In the genomic region with DNA sequence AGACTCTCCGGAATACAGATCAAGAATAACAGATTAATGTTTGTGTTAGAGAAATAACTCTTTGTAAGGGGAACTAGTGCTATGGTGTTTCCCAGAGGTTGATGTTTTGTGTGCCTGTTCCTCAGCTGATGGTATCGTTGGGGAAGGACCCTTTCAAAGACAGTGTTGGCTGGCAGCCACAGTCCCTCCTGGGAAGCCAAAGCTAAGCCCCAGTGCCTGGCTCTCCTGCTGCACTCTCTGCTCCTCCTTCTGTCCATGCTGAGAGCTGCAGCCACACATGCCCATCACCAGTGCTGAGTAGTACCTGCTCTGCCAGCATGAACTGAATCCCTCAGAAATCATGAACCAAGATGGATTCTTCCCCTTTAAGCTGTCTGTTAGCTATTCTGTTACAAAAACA, we compare ENCODE assay signal across 19 mouse cellular contexts. TPM values are rescaled to one million over a fixed set of nuclear protein-coding genes. Genes with fewer than 3 reads are reported as not detected.
DNase-seq lines count a peak whose midpoint lies in the region; ATAC-seq and TF ChIP-seq lines count a peak whose summit lies in the region.
"Had no signal": no experiment of that assay in that cellular context is flagged by ENCODE, and none has a peak within 500 bp of the region (broad histone marks: within the 10 kb centered on the region; RNA-seq: fewer than 3 reads in every experiment).

No protein-coding gene starts in this region.

- 0 out of 2 replicates have a peak, but pooled peaks have one; percentile 37 for ATAC-seq in forebrain, embryonic 14.5 days
- ATAC-seq in forebrain, embryonic 16.5 days: no peak
- ATAC-seq in liver, postnatal 0 days: no peak
- ATAC-seq in liver, embryonic 12.5 days: no peak
- ATAC-seq: intestine, embryonic 16.5 days had no signal

- DNase-seq in forebrain, embryonic 14.5 days (ENCODE audit: low spot score): no peak
- DNase-seq in liver, postnatal 0 days: no peak
- DNase-seq in 416B (ENCODE audit: low read depth): peak; percentile 11
- peak; percentile 12 for DNase-seq in ZHBTc4 (ENCODE audit: low read depth, low spot score)
- no peak for DNase-seq in thymus, postnatal 25 days
- DNase-seq in thymus, postnatal 36 days: no peak
- DNase-seq: adrenal gland, postnatal 36 days; cerebellum, adult 8-10 months; layer of hippocampus, adult 9-11 months; thymus, postnatal 4 days had no signal

- no peaks in the 10 kb centered on the region for H3K36me3 ChIP-seq in forebrain, embryonic 14.5 days (ENCODE audit: control insufficient read depth, insufficient read depth, low read length)
- H3K36me3 ChIP-seq in forebrain, embryonic 16.5 days (ENCODE audit: control insufficient read depth, insufficient read depth): no peaks in the 10 kb centered on the region
- H3K36me3 ChIP-seq in liver, postnatal 0 days (replicated peaks; ENCODE audit: insufficient read depth, low read length): no peaks in the 10 kb centered on the region
- H3K36me3 ChIP-seq in liver, embryonic 12.5 days: no peaks in the 10 kb centered on the region
- H3K36me3 ChIP-seq: embryonic facial prominence, embryonic 10.5 days; heart, embryonic 12.5 days; kidney, embryonic 15.5 days had no signal

- no peaks in the 10 kb centered on the region for H3K27me3 ChIP-seq in forebrain, embryonic 14.5 days (replicated peaks; ENCODE audit: control insufficient read depth, insufficient read depth, low read length)
- no peaks in the 10 kb centered on the region for H3K27me3 ChIP-seq in forebrain, embryonic 16.5 days (replicated peaks; ENCODE audit: control insufficient read depth, insufficient read depth, low read length)
- H3K27me3 ChIP-seq in liver, postnatal 0 days (ENCODE audit: insufficient read depth, low read length): no peaks in the 10 kb centered on the region
- no peaks in the 10 kb centered on the region for H3K27me3 ChIP-seq in liver, embryonic 12.5 days (replicated peaks)
- H3K27me3 ChIP-seq: heart, embryonic 12.5 days had no signal

- no peak for TF ChIP-seq EP300 in liver, postnatal 0 days (IDR thresholded peaks at IDR 0.05; ENCODE audit: low read depth)

- no peaks in the 10 kb centered on the region for H3K4me1 ChIP-seq in forebrain, embryonic 14.5 days (ENCODE audit: control insufficient read depth, insufficient read depth, low read length)
- no peaks in the 10 kb centered on the region for H3K4me1 ChIP-seq in forebrain, embryonic 16.5 days (replicated peaks; ENCODE audit: control insufficient read depth, insufficient read depth, low read length)
- no peaks in the 10 kb centered on the region for H3K4me1 ChIP-seq in liver, postnatal 0 days (ENCODE audit: insufficient read depth)
- H3K4me1 ChIP-seq in liver, embryonic 12.5 days: no peaks in the 10 kb centered on the region
- H3K4me1 ChIP-seq: embryonic facial prominence, embryonic 10.5 days; heart, embryonic 12.5 days; kidney, embryonic 15.5 days had no signal

- WGBS in forebrain, embryonic 14.5 days: 47% methylated on average over 2 of the region's 2 CpGs
- 45% methylated on average over 2 of the region's 2 CpGs for WGBS in forebrain, embryonic 16.5 days
- 57% methylated on average over 2 of the region's 2 CpGs for WGBS in liver, postnatal 0 days (ENCODE audit: insufficient replicate concordance)
- 57% methylated on average over 2 of the region's 2 CpGs for WGBS in liver, embryonic 12.5 days (ENCODE audit: insufficient replicate concordance)

- H3K9me3 ChIP-seq in forebrain, embryonic 14.5 days (replicated peaks; ENCODE audit: control insufficient read depth, low read length): no peaks in the 10 kb centered on the region
- no peaks in the 10 kb centered on the region for H3K9me3 ChIP-seq in forebrain, embryonic 16.5 days (ENCODE audit: control insufficient read depth, low read length)
- H3K9me3 ChIP-seq in liver, postnatal 0 days (ENCODE audit: low read length): no peaks in the 10 kb centered on the region
- no peaks in the 10 kb centered on the region for H3K9me3 ChIP-seq in liver, embryonic 12.5 days (replicated peaks)
- H3K9me3 ChIP-seq: embryonic facial prominence, embryonic 10.5 days; heart, embryonic 12.5 days; kidney, embryonic 15.5 days had no signal

- H3K9ac ChIP-seq in forebrain, embryonic 14.5 days (ENCODE audit: low read length): no peak overlapping the region
- no peak overlapping the region for H3K9ac ChIP-seq in forebrain, embryonic 16.5 days (replicated peaks; ENCODE audit: low read depth, low read length)
- H3K9ac ChIP-seq in liver, postnatal 0 days (replicated peaks): no peak overlapping the region
- no peak overlapping the region for H3K9ac ChIP-seq in liver, embryonic 12.5 days
- H3K9ac ChIP-seq: heart, embryonic 12.5 days; hindbrain, embryonic 14.5 days; kidney, embryonic 15.5 days had no signal

- H3K4me3 ChIP-seq in forebrain, embryonic 14.5 days (ENCODE audit: low read depth, low read length): no peak overlapping the region
- no peak overlapping the region for H3K4me3 ChIP-seq in forebrain, embryonic 16.5 days (replicated peaks; ENCODE audit: low read length)
- H3K4me3 ChIP-seq in liver, postnatal 0 days (ENCODE audit: low read depth, low read length): no peak overlapping the region
- no peak overlapping the region for H3K4me3 ChIP-seq in liver, embryonic 12.5 days
- H3K4me3 ChIP-seq: embryonic facial prominence, embryonic 10.5 days; heart, embryonic 12.5 days; kidney, embryonic 15.5 days; left cerebral cortex, adult 2 months had no signal

- no peak overlapping the region for H3K4me2 ChIP-seq in forebrain, embryonic 14.5 days (ENCODE audit: low read length)
- H3K4me2 ChIP-seq in forebrain, embryonic 16.5 days (ENCODE audit: low read length): no peak overlapping the region
- no peak overlapping the region for H3K4me2 ChIP-seq in liver, postnatal 0 days (ENCODE audit: low read depth, low read length)
- H3K4me2 ChIP-seq in liver, embryonic 12.5 days: no peak overlapping the region
- H3K4me2 ChIP-seq: heart, embryonic 12.5 days; hindbrain, embryonic 14.5 days; kidney, embryonic 15.5 days; liver, embryonic 11.5 days had no signal

- no peak overlapping the region for H3K27ac ChIP-seq in forebrain, embryonic 14.5 days (ENCODE audit: low read depth, low read length)
- H3K27ac ChIP-seq in forebrain, embryonic 16.5 days (ENCODE audit: low read length): no peak overlapping the region
- no peak overlapping the region for H3K27ac ChIP-seq in liver, postnatal 0 days (ENCODE audit: low read depth)
- H3K27ac ChIP-seq in liver, embryonic 12.5 days: no peak overlapping the region
- H3K27ac ChIP-seq: embryonic facial prominence, embryonic 10.5 days; hindbrain, embryonic 14.5 days; kidney, embryonic 15.5 days; left cerebral cortex, adult 2 months had no signal

- 0 out of 2 replicates have a peak, but pooled peaks have one; percentile 3 for TF ChIP-seq CTCF in liver, postnatal 0 days (IDR thresholded peaks at IDR 0.05; ENCODE audit: low read depth)

RNA-seq across cellular contexts. Expression of gene Rsrc1, which starts 26.1 kb away (rescaled TPM):
- 30.6 and 31.9 TPM in 2 replicates for polyA plus RNA-seq in forebrain, embryonic 14.5 days (2014; fragmentation: Nextera tagmentation; extraction: Ambion mirVana)
- 24.3 and 26.3 TPM in 2 replicates for polyA plus RNA-seq in forebrain, embryonic 16.5 days (2015; fragmentation: Nextera tagmentation; extraction: Ambion mirVana)
- polyA plus RNA-seq in liver, postnatal 0 days (2015; fragmentation: Nextera tagmentation; extraction: Ambion mirVana): 9.9 and 10.8 TPM in 2 replicates
- 15.1 and 16.3 TPM in 2 replicates for polyA plus RNA-seq in liver, embryonic 12.5 days (2016; fragmentation: Nextera tagmentation; extraction: Ambion mirVana)

RNA-seq across cellular contexts. Expression of gene Shox2, which starts 26.4 kb away (rescaled TPM):
- polyA plus RNA-seq in forebrain, embryonic 14.5 days (2014; fragmentation: Nextera tagmentation; extraction: Ambion mirVana): 5.2 and 6.8 TPM in 2 replicates
- polyA plus RNA-seq in forebrain, embryonic 16.5 days (2015; fragmentation: Nextera tagmentation; extraction: Ambion mirVana): 1.0 TPM in 2 replicates
- polyA plus RNA-seq in liver, postnatal 0 days (2015; fragmentation: Nextera tagmentation; extraction: Ambion mirVana): 0.68 and 0.69 TPM in 2 replicates
- polyA plus RNA-seq in liver, embryonic 12.5 days (2016; fragmentation: Nextera tagmentation; extraction: Ambion mirVana): 0.17 and 0.24 TPM in 2 replicates

Comparison
In these comparisons a context has a peak if more than half of its experiments do, and no peak if none do; other contexts are left out.
1. DNase-seq: peak in 416B (single experiment) and ZHBTc4 (single experiment); none in forebrain, embryonic 14.5 days (single experiment), liver, postnatal 0 days (single experiment), thymus, postnatal 25 days (single experiment) and thymus, postnatal 36 days (0 of 2).